13 mouse cellular contexts compared by ENCODE assay signal in genomic region chr4:62744534-62744956, GRCm38 (mm10).
DNase-seq lines count a peak whose midpoint lies in the region; ATAC-seq and TF ChIP-seq lines count a peak whose summit lies in the region.
"Had no signal": no experiment of that assay in that cellular context is flagged by ENCODE, and none has a peak within 500 bp of the region (broad histone marks: within the 10 kb centered on the region; RNA-seq: fewer than 3 reads in every experiment).

No protein-coding gene starts in this region.

- no peak for ATAC-seq in hindbrain, embryonic 12.5 days (ENCODE audit: low FRiP score)
- ATAC-seq in limb, embryonic 12.5 days (ENCODE audit: insufficient number of reproducible peaks, insufficient read depth, low FRiP score, low TSS enrichment, low read depth) = peak; percentile 16; the same call in 1 of the 2 replicates
- no peak for ATAC-seq in neural tube, embryonic 15.5 days (ENCODE audit: low FRiP score)
- ATAC-seq: hindbrain, embryonic 16.5 days had no signal

- H3K9ac ChIP-seq in hindbrain, embryonic 12.5 days = no peak overlapping the region
- no peak overlapping the region for H3K9ac ChIP-seq in limb, embryonic 12.5 days (replicated peaks)
- H3K9ac ChIP-seq in neural tube, embryonic 15.5 days (replicated peaks) = no peak overlapping the region
- H3K9ac ChIP-seq: heart, embryonic 15.5 days; lung, embryonic 14.5 days had no signal

- no peak for DNase-seq in hindbrain, embryonic 10.5 days (ENCODE audit: low spot score)
- DNase-seq in NIH3T3 (ENCODE audit: low read depth) = peak; percentile 54
- DNase-seq in adrenal gland, postnatal 36 days = peak; percentile 74 to 76
- DNase-seq in frontal cortex, postnatal 14 days (ENCODE audit: low spot score in 2 of 2) = no peak
- no peak for DNase-seq in layer of hippocampus, adult 2 months (ENCODE audit: low spot score in 2 of 2)
- DNase-seq: cerebellum, adult 9-10 months; lung, embryonic 14.5 days; thymus, postnatal 25 days had no signal

- no peak overlapping the region for H3K4me3 ChIP-seq in hindbrain, embryonic 10.5 days
- H3K4me3 ChIP-seq in hindbrain, embryonic 12.5 days = no peak overlapping the region
- no peak overlapping the region for H3K4me3 ChIP-seq in limb, embryonic 12.5 days (replicated peaks)
- H3K4me3 ChIP-seq in neural tube, embryonic 15.5 days (replicated peaks) = no peak overlapping the region
- no peak overlapping the region for H3K4me3 ChIP-seq in layer of hippocampus, adult 2 months
- H3K4me3 ChIP-seq: heart, embryonic 15.5 days had no signal

- 37% methylated on average over 10 of the region's 10 CpGs for WGBS in hindbrain, embryonic 10.5 days
- WGBS in hindbrain, embryonic 12.5 days = 37% methylated on average over 10 of the region's 10 CpGs
- 30% methylated on average over 10 of the region's 10 CpGs for WGBS in limb, embryonic 12.5 days
- 42% methylated on average over 10 of the region's 10 CpGs for WGBS in neural tube, embryonic 15.5 days

- H3K4me2 ChIP-seq in hindbrain, embryonic 12.5 days (replicated peaks) = no peak overlapping the region
- H3K4me2 ChIP-seq in limb, embryonic 12.5 days = 0 out of 2 replicates have a peak overlapping the region, but pooled peaks have one; percentile 8
- H3K4me2 ChIP-seq in neural tube, embryonic 15.5 days = no peak overlapping the region
- H3K4me2 ChIP-seq: heart, embryonic 15.5 days; lung, embryonic 14.5 days had no signal

- H3K27me3 ChIP-seq in hindbrain, embryonic 10.5 days (ENCODE audit: insufficient read depth, poor library complexity, severe bottlenecking) = no peaks in the 10 kb centered on the region
- H3K27me3 ChIP-seq in hindbrain, embryonic 12.5 days = no peaks in the 10 kb centered on the region; the same call in 1 of the 2 replicates
- no peaks in the 10 kb centered on the region for H3K27me3 ChIP-seq in limb, embryonic 12.5 days
- H3K27me3 ChIP-seq in neural tube, embryonic 15.5 days (replicated peaks) = no peaks in the 10 kb centered on the region
- H3K27me3 ChIP-seq: heart, embryonic 15.5 days had no signal

- no peaks in the 10 kb centered on the region for H3K9me3 ChIP-seq in hindbrain, embryonic 10.5 days
- no peaks in the 10 kb centered on the region for H3K9me3 ChIP-seq in hindbrain, embryonic 12.5 days (replicated peaks)
- no peaks in the 10 kb centered on the region for H3K9me3 ChIP-seq in limb, embryonic 12.5 days
- H3K9me3 ChIP-seq in neural tube, embryonic 15.5 days (replicated peaks) = no peaks in the 10 kb centered on the region
- H3K9me3 ChIP-seq: heart, embryonic 15.5 days had no signal

- peaks cover 57% of the 10 kb centered on the region for H3K4me1 ChIP-seq in hindbrain, embryonic 10.5 days (replicated peaks)
- H3K4me1 ChIP-seq in hindbrain, embryonic 12.5 days = peaks cover 31% of the 10 kb centered on the region
- peaks cover 47% of the 10 kb centered on the region for H3K4me1 ChIP-seq in limb, embryonic 12.5 days (replicated peaks)
- peaks cover 9% of the 10 kb centered on the region for H3K4me1 ChIP-seq in neural tube, embryonic 15.5 days

- H3K27ac ChIP-seq in hindbrain, embryonic 10.5 days = peak overlapping the region; percentile 30
- H3K27ac ChIP-seq in hindbrain, embryonic 12.5 days = no peak overlapping the region
- peak overlapping the region; percentile 79 for H3K27ac ChIP-seq in limb, embryonic 12.5 days
- H3K27ac ChIP-seq in neural tube, embryonic 15.5 days (replicated peaks) = no peak overlapping the region
- H3K27ac ChIP-seq in layer of hippocampus, adult 2 months = no peak overlapping the region
- H3K27ac ChIP-seq: heart, embryonic 15.5 days had no signal

- H3K36me3 ChIP-seq in hindbrain, embryonic 10.5 days = no peaks in the 10 kb centered on the region
- H3K36me3 ChIP-seq in hindbrain, embryonic 12.5 days = no peaks in the 10 kb centered on the region
- no peaks in the 10 kb centered on the region for H3K36me3 ChIP-seq in limb, embryonic 12.5 days
- H3K36me3 ChIP-seq in neural tube, embryonic 15.5 days = no peaks in the 10 kb centered on the region
- H3K36me3 ChIP-seq: heart, embryonic 15.5 days had no signal

- TF ChIP-seq CTCF in layer of hippocampus, adult 2 months (conservative IDR thresholded peaks at IDR 0.05) = no peak

Comparison
In these comparisons a context has a peak if more than half of its experiments do, and no peak if none do; other contexts are left out.
1. H3K27ac ChIP-seq: peak in hindbrain, embryonic 10.5 days (single experiment) and limb, embryonic 12.5 days (single experiment); none in hindbrain, embryonic 12.5 days (single experiment), neural tube, embryonic 15.5 days (single experiment) and layer of hippocampus, adult 2 months (single experiment).
2. DNase-seq: peak in NIH3T3 (single experiment) and adrenal gland, postnatal 36 days (2 of 2); none in hindbrain, embryonic 10.5 days (single experiment), frontal cortex, postnatal 14 days (0 of 2) and layer of hippocampus, adult 2 months (0 of 2).